Mouse (Mus musculus) testis, adult 2 months (tissue): Measurements from ENCODE around the gene Acy3.

Experiments
- CTCF ChIP-seq: fragments of 200-500 bp; IDR thresholded peaks from 2 replicates; pipeline ENCODE4 v1.5.1; 2012; ENCODE audit warnings: low read depth, mild to moderate bottlenecking, inconsistent platforms, low read length, moderate library complexity; ENCODE audit not compliant: control insufficient read depth, insufficient read depth, insufficient replicate concordance
- POLR2A ChIP-seq: fragments of 200-500 bp; IDR thresholded peaks from 2 replicates; pipeline ENCODE4 v1.6.1; 2012; ENCODE audit warnings: low read depth, mild to moderate bottlenecking, inconsistent platforms, low read length, moderate library complexity; ENCODE audit not compliant: control insufficient read depth

GRCm38 (mm10) chr19:4000119-4000900 lies 13.9 kb downstream of the Acy3 start, which contains the start of the genes Nudt8 and Gm49405:
- TF ChIP-seq POLR2A (peak; percentile 48; the same call in 1 of the 2 replicates), CTCF (peak; percentile 64; the same call in 1 of the 2 replicates)
